Mouse (Mus musculus) ES-Bruce4 (cell line): ENCODE results near the gene Eif3k. TPM values are rescaled to one million over a fixed set of nuclear protein-coding genes. Genes with fewer than 3 reads are reported as not detected.

Experiments
- H3K27ac ChIP-seq: 2 replicates; pipeline ENCODE4 v1.5.1; 2012; ENCODE audit warnings: low read length, inconsistent platforms; ENCODE audit not compliant: insufficient read depth
- H3K27me3 ChIP-seq: 2 replicates; pipeline ENCODE4 v1.6.1; 2012; ENCODE audit warnings: mild to moderate bottlenecking, low read length, inconsistent platforms; ENCODE audit not compliant: control insufficient read depth, poor library complexity, insufficient read depth, severe bottlenecking
- H3K36me3 ChIP-seq: 2 replicates; pipeline ENCODE4 v1.6.1; 2012; ENCODE audit warnings: inconsistent platforms, mild to moderate bottlenecking, low read length, moderate library complexity; ENCODE audit not compliant: control insufficient read depth, poor library complexity, insufficient read depth, severe bottlenecking
- H3K4me1 ChIP-seq: one replicate; pipeline ENCODE4 v1.8.1; 2011; ENCODE audit warnings: low read length; ENCODE audit not compliant: control insufficient read depth, insufficient read depth
- H3K4me3 ChIP-seq: 2 replicates; pipeline ENCODE4 v1.5.1; 2011; ENCODE audit warnings: low read depth, mild to moderate bottlenecking, low read length
- H3K9ac ChIP-seq: 2 replicates; pipeline ENCODE4 v1.6.1; 2012; ENCODE audit warnings: low read depth, mild to moderate bottlenecking, inconsistent platforms; ENCODE audit not compliant: poor library complexity, severe bottlenecking
- H3K9me3 ChIP-seq: replicated peaks from 2 replicates; pipeline ENCODE4 v1.6.1; 2012; ENCODE audit warnings: mild to moderate bottlenecking, low read length, inconsistent platforms; ENCODE audit not compliant: control insufficient read depth, poor library complexity, insufficient read depth, severe bottlenecking
- CTCF ChIP-seq: IDR thresholded peaks from one replicate; pipeline ENCODE4 v1.8.1; 2011; ENCODE audit warnings: low read depth, low read length
- EP300 ChIP-seq: IDR thresholded peaks from 2 replicates; pipeline ENCODE4 v1.6.1; 2011; ENCODE audit warnings: low read depth, low read length; ENCODE audit not compliant: insufficient read depth
- POLR2A ChIP-seq: IDR thresholded peaks from one replicate; pipeline ENCODE4 v1.8.1; 2011; ENCODE audit warnings: low read length; ENCODE audit not compliant: insufficient read depth
- polyA plus RNA-seq: library from polyadenylated mRNA; stranded (reverse); fragments of >200 nt; gene quantifications from 2 replicates; pipeline ENCODE4 v1.2.4, GENCODE M21; 2011; ENCODE audit warnings: low read depth; ENCODE audit not compliant: missing spikeins, insufficient read depth, insufficient read length

Gene Eif3k
- polyA plus RNA-seq, 1 experiment = 409 TPM

DNA sequence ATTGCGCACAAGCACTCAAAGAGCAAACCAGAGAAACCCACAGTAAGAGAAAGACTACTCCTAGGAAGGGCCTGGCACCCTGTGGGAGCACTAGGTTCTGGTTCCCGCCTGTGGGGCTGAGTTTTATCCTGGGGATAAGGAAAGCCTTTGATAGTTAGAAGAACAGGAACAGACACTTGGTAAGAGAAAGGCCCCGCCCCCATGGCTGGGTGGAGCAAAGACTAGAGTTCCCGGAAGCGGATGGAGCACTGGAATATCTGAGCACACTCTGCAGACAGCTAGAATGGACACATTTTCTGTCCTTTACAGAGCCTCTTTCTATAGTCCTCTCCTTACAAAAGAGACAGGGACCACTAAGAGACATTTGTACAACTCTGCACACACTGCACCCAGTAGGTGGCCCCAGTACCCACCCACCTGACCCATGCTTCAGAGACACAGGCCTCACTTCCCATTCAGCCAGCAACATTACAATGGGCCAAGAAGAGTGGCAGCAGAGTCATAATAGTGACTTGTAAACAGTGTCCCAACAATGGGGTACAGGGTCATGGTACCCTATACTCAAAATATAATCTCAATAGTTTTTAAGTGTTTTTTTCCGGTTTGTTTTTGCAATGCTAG is 49.1 kb downstream of the Eif3k start:
- H3K27ac ChIP-seq = 0 out of 2 replicates have a peak overlapping the region, but pooled peaks have one; percentile 31
- H3K9me3 ChIP-seq = no peaks in the 10 kb centered on the region
- H3K27me3 ChIP-seq = no peaks in the 10 kb centered on the region
- no peak overlapping the region for H3K9ac ChIP-seq
- H3K36me3 ChIP-seq = no peaks in the 10 kb centered on the region; the same call in 1 of the 2 replicates
- H3K4me1 ChIP-seq = peaks cover 18% of the 10 kb centered on the region
- no peak overlapping the region for H3K4me3 ChIP-seq
- no peak for TF ChIP-seq EP300
- TF ChIP-seq POLR2A = no peak
- TF ChIP-seq CTCF = no peak

GRCm38 (mm10) chr7:28931695-28932039 is 50.0 kb downstream of the Eif3k start:
- Histone ChIP-seq H3K36me3 (no peaks in the 10 kb centered on the region; the same call in 1 of the 2 replicates), H3K27ac (peak overlapping the region; percentile 47), H3K9me3 (no peaks in the 10 kb centered on the region), H3K27me3 (no peaks in the 10 kb centered on the region), H3K4me3 (no peak overlapping the region), H3K9ac (no peak overlapping the region), H3K4me1 (peaks cover 18% of the 10 kb centered on the region)
- TF ChIP-seq POLR2A = no peak
- no peak for TF ChIP-seq CTCF

GRCm38 (mm10) chr7:28931032-28931694 is 50.5 kb downstream of the Eif3k start:
- no peaks in the 10 kb centered on the region; the same call in 1 of the 2 replicates for H3K36me3 ChIP-seq
- H3K27me3 ChIP-seq = no peaks in the 10 kb centered on the region
- TF ChIP-seq POLR2A = no peak
- no peak for TF ChIP-seq CTCF
- TF ChIP-seq EP300 = no peak
- H3K4me3 ChIP-seq = no peak overlapping the region
- peaks cover 20% of the 10 kb centered on the region for H3K4me1 ChIP-seq
- peak overlapping the region; percentile 10; the same call in 1 of the 2 replicates for H3K9ac ChIP-seq
- peak overlapping the region; percentile 78 for H3K27ac ChIP-seq
- H3K9me3 ChIP-seq = no peaks in the 10 kb centered on the region

GRCm38 (mm10) chr7:28930320-28931031 is 51.2 kb downstream of the Eif3k start:
- Histone ChIP-seq H3K36me3 (no peaks in the 10 kb centered on the region; the same call in 1 of the 2 replicates), H3K27me3 (no peaks in the 10 kb centered on the region), H3K27ac (peak overlapping the region; percentile 78), H3K9ac (peak overlapping the region; percentile 10; the same call in 1 of the 2 replicates), H3K9me3 (no peaks in the 10 kb centered on the region), H3K4me3 (no peak overlapping the region), H3K4me1 (peaks cover 22% of the 10 kb centered on the region)
- TF ChIP-seq POLR2A = no peak
- no peak for TF ChIP-seq CTCF
- no peak for TF ChIP-seq EP300

GRCm38 (mm10) chr7:28929381-28929780 is 52.3 kb downstream of the Eif3k start:
- peak overlapping the region; percentile 78 for H3K27ac ChIP-seq
- no peak overlapping the region for H3K4me3 ChIP-seq
- no peak overlapping the region for H3K9ac ChIP-seq
- H3K4me1 ChIP-seq = peaks cover 24% of the 10 kb centered on the region
- TF ChIP-seq POLR2A (no peak), EP300 (peak; percentile 85), CTCF (no peak)
- H3K36me3 ChIP-seq = no peaks in the 10 kb centered on the region; the same call in 1 of the 2 replicates
- no peaks in the 10 kb centered on the region for H3K9me3 ChIP-seq
- no peaks in the 10 kb centered on the region for H3K27me3 ChIP-seq
